Mouse (Mus musculus): ENCODE data around the gene Cpt1b.

Gene Cpt1b

DNA sequence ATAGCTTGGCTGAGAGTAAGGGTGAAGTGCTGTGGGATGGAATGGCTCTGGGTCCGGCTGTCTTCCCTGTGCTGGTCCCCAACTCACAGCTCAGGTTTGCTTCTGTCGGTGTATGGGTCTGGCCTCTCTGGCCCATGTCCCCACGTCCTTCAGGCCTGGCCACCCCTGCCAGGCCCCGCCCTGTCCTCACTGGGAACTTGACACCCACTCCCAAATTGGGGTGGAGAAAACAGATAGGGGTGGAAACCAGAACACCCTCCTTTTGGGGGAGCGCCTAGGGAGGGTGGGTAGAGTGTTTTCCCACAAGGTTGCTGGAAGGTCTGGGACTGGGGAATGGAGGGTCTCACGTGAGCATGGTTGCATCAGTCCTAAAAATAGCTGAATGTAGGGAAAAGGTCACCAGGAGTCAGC, at the start of gene Cpt1b:
Gene Cpt1b (minus strand): TSS at position 153 of the 411 bp plus-strand sequence.
- DNase-seq (ENCODE audit: low spot score), result no peak

DNA sequence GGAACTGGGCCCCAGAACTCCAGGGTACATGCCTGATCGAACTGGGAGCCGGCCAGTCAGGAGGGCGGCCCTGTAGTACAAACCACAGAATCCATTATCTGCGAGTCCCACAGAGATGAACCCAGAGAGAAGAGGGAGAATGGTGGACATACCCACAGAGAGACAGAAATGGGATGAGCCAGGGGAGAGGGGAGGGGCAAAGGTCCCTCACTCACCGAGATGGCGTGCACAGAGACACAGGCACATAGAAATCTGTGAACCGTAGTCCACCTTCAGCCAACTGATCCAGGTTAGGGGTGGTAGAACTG, 49.6 kb upstream of the Cpt1b start:
- DNase-seq (ENCODE audit: low spot score), result no peak

DNA sequence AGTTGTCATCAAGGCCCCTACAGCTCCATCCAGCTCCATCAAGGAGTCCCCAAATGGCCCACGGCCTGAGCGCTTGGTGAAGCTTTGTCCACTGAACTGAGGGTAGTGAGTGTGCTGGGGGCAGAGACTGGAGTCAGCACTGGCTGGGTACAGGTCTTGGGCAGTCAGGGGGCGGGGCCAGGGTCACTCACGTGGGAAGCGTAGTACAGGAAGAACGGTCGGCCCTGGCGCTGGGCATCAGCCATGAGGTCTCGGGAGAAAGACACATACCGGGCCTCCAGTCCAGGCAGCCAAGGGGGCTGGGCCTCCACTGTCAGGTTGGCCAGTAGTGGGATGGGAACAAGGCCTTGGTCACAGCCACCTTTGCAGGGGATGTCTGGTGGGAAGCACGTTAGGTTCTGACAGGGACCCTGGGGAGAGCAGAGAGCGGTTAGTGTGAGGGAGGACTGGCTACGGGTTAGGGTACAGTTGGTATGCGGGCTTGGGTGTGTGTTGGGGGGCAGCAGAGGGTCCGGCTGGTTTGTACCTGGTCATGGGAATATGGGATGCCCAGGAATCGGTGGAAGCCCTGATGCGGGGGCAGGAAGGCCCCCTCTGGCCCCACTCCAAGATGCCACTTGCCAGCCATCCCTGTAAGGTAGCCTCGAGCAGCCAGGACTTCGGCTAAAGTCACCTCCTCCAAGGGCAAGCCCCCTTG, 49.1 kb upstream of the Cpt1b start:
- DNase-seq (ENCODE audit: low spot score), result no peak

DNA sequence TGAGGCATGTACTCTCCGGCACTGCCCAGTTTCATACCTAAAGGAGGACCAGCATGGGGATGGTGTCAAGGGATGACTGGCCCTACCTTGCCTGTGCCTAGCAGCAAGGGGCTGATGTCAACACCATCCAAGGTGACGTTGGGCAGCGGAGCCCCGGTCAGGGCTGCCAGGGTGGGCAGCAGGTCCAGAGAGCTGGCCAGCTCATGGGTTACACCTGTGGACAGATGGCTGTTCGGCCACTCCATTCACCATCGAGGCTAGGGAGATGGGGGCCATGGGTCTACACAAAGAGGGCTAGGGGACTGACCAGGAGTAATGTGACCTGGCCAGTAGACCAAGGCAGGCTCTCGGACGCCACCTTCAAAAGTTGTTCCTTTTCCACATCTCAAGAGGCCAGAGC, 48.3 kb upstream of the Cpt1b start:
- DNase-seq (ENCODE audit: low spot score), result no peak

DNA sequence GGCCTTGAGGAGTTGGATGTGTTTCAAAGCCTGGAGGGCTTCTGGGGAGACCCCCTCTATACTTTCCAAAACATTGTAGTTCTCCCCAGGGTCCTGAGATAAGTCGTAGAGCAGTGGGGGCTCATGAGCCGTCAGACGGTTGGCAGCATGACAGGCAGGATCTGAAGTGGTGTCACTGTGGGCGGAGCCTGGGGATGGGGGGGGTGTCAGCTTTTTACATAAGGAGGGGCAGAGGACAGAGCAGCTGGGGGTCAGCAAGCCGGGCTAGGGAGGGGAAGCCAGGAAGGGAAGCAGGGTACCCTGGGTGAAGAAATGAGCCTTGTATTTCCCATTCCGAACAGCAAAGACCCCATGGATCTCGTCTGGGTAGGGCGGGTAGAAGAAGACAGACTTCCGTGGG, 47.7 kb upstream of the Cpt1b start:
- no peak for DNase-seq (ENCODE audit: low spot score)

DNA sequence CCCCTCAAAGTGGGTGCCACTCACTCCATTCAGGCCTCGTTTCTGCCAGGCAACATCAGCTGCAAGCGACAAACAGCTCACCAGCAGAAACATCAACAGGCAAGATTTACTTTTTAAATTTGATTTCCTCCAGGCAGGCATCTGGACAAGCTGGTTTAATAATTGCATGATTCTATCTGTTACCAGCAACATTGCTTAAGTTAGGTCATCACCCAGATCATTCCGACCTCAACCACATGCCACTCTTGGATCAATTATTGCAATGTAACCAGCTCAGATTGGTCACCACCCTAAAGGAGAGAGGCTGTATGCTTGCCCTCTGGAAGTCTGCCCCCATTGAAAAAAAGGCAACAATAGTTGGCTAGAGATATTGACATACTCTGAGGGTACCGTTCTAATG, 45.8 kb upstream of the Cpt1b start:
- no peak for DNase-seq (ENCODE audit: low spot score)

DNA sequence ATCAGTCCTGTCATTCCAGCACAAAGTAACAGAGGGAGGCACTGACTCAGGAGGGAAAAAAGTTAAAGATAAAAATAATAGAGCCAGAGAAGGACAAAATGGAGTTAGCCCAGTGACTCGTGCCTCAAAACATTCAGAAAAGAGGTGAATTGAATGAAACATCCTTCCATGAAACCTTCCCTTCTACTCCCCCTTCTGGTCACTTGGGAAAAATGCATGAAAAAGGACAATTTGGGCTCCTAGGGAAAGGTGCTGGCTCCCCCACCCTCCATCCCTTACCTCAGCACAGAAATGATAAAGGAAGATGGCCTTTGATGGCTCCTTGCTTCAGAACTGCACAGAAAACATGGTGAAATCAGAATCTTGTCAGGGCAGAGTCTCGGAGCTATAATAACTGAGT, 42.9 kb upstream of the Cpt1b start:
- no peak for DNase-seq (ENCODE audit: low spot score)

DNA sequence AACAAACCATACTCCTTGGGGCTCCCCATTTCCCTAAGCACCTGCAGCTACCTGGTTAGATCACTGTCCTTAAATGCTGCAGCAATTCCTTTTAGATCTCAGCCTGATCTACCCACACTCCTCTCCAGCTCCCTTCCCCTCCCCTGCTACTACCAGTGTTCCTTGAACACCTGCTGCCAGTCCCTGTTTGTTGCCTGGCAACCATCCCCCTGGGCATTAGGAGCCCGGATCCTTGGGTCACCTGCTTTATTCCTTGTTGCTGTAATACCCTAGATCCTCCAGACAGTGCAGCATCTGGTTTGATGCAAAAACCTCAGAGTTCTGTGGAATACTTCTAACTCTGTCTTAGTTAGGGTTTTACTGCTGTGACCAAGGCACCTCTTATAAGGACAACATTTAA, 39.4 kb upstream of the Cpt1b start:
- DNase-seq (ENCODE audit: low spot score), result no peak

DNA sequence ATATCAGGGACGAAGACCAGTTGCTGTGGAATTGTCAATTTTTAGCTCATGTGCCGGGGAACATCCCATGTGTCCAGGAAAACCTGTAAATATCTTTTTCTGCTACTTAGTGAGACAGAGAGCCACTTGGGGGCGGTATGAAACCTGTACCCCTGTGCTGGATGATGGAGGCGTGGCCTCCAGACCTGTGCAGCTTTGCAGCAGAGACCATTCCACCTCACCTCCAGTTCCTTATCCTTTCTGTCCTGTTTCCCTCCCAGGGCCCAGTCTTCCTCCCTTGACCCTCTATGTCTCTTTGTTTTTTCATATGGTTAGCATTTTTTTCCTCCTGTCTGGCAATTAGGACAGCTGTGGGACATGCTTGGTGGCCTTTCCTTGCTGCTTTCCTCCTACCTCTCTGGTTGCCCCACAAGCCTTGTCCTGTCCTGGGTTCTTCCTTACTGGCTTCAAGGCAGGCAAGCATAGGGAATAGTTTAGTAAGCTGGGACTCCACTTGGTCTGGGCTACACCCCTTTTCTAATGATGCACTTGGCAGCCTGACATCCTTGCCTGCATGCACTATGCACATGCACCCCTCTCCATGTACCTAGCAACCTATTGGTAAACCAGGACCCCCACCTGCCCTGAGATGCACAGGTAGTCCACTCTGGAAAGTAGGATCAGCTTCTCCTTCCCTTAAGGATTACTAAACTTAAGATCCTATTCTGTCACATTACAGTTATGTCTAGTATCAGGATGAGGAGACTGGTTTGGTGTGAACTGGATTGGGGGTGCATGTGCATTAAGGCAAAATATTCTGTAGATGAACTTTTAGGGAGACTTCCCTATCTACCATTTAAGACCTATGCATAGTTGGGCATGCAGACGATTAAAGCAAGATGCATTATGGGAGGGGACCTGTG, 37.9 kb upstream of the Cpt1b start:
- no peak for DNase-seq (ENCODE audit: low spot score)

DNA sequence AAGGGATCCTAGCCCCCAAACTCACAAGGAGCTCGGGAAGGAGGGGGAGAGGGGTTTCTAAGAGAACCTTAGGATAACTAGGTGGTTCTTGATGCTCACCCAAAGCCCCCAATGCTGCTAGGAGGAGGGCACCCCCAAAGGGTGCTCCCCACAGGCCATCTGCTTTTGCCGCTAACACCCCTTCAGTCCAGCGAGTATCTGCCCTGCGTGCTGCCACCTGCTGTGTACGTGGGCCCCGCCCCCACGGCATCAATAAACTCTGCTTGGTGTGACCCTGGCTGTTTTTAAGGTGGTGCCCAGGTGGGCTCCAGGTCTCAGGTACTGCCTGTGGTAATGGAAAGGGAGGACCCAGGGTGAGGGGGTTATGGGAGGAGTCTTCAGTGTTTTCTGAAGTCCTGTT, 36.5 kb upstream of the Cpt1b start:
- no peak for DNase-seq (ENCODE audit: low spot score)

DNA sequence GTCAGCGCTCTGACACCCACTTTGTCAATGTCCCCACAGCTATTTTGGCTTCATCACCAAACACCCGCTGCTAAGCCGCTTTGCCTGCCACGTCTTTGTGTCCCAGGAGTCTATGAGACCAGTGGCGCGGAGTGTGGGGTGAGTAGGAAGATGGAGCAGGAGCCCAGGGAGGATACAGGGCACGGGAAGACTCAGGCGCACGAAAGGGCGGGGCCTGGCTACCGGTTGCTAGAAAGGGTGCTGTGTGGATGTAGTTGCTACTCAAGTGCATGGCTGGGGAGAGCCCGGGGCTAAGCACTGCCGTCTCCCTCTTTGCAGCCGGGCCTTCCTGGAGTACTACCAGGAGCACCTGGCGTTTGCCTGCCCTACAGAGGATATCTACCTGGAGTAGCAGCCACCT, 35.7 kb upstream of the Cpt1b start:
- no peak for DNase-seq (ENCODE audit: low spot score)

DNA sequence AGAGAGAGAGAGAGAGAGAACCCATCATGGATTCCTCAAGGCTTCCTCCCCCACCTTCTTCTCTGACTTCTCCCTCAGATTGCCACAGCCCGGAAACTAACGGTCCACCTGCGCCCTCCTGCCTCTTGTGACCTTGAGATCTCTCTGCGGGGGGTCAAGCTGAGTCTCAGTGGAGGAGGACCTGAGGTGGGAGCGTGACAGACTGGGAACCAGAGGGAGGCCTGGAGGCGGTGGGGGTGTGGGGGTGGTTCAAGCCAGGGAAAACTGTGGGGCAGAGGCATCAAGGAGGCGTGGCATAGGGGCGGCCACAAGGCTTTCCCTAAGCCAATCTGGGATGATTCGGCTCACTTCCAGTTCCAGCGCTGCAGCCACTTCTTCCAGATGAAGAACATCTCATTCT, 34.6 kb upstream of the Cpt1b start:
- no peak for DNase-seq (ENCODE audit: low spot score)

DNA sequence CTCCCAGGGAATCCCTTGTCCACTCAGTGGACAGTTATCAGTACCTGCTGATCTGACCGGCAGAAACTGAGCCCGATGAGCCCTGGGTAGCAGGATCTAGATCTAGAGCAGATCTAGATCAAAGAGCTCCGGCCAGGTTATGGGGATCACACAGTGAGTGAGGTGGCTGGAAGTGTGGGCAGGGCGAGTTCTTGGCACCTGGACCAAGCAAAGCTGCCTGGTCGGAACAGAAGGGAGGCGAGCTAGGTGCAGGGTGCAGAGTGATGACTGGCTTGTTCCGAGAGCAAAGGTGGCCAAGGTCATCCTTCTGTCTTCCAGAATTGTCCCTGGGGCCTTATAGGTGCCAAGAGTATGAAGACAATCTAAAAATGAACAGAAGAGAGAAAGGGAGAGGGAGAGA, 34.2 kb upstream of the Cpt1b start:
- DNase-seq (ENCODE audit: low spot score), result no peak

DNA sequence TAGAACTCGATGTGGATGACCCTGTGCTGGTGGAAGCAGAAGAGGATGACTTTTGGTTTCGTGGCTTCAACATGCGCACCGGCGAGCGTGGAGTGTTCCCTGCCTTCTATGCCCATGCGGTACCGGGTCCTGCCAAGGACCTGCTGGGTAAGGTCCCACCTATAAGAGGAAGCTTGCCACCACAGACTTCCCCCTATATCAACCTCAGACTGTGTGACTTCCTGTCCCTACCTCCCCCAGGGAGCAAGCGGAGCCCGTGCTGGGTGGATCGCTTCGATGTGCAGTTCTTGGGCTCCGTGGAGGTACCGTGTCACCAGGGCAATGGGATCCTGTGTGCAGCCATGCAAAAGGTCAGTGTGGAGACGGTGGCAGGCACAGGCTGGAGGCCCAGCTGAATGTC, 33.3 kb upstream of the Cpt1b start:
- DNase-seq (ENCODE audit: low spot score), result no peak

DNA sequence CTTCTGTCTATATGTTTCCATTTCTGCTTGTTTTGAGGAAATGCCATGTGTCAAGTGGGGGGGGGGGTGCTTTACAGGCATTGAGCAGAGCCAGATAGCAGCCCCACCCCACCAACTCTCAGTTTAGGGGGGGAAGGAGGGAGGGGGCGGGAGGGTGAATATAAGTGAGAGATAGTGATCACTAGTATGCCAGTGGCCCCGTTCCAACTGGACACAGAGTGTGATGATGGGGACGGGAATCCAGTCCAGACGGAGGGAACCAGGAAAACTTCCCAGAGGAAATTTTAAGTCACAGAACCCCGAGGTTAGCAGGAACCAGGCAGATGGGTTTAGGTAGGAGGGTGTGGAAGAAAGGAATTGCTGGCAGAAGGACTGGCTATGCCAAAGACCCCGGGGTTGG, 30.0 kb upstream of the Cpt1b start:
- DNase-seq (ENCODE audit: low spot score), result no peak

DNA sequence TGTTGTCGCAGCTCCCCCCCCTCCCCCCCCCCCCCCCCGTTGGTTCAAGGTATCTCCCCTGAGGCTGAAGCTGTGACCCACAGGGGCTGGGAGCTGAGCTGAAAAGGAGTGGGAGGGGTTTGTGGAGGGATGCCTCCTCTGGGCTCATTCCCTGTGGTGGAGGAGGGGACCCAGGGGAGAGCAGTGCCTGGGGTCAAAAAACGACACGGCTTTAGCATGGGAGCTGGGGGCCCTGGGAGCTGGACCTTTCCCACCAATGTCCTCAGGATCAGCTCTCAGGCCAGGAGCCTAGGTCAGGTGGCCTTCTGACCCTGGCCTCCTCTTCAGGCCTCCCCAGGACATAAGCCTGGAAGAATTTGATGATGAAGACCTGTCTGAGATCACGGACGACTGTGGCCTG, 29.2 kb upstream of the Cpt1b start:
- no peak for DNase-seq (ENCODE audit: low spot score)

DNA sequence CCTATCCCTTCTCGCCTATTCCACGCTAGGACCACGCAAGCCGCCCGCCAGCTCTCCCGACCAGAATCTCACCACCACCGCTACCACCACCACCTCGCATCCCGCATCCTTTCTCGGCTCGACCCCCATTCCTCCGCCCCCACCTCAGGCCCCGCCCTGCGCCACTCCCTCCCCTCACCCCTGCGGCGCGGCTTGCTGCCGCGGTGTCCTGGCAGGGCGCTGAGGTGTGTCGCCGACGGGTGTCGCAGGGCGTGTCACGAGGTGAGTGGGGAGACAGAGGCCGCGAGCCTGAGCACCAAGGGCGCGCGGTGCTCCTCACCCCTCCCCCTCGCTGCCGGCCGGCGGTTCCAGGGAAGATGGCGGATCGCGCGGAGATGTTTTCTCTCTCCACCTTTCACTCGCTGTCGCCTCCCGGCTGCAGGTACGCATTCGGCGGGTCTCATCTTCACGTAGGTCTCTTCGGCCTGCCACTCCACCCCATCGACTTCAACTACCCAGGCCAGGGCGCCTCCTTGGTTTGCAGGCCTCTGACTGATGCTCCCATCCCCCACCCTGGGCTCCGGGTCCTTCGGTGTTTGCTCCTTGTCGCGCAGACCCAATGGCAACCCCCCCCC, 28.3 kb upstream of the Cpt1b start, which contains the start of gene Mapk8ip2:
Gene Mapk8ip2 (plus strand): TSS at position 49 of the 614 bp plus-strand sequence.
- DNase-seq (ENCODE audit: low spot score), result no peak

DNA sequence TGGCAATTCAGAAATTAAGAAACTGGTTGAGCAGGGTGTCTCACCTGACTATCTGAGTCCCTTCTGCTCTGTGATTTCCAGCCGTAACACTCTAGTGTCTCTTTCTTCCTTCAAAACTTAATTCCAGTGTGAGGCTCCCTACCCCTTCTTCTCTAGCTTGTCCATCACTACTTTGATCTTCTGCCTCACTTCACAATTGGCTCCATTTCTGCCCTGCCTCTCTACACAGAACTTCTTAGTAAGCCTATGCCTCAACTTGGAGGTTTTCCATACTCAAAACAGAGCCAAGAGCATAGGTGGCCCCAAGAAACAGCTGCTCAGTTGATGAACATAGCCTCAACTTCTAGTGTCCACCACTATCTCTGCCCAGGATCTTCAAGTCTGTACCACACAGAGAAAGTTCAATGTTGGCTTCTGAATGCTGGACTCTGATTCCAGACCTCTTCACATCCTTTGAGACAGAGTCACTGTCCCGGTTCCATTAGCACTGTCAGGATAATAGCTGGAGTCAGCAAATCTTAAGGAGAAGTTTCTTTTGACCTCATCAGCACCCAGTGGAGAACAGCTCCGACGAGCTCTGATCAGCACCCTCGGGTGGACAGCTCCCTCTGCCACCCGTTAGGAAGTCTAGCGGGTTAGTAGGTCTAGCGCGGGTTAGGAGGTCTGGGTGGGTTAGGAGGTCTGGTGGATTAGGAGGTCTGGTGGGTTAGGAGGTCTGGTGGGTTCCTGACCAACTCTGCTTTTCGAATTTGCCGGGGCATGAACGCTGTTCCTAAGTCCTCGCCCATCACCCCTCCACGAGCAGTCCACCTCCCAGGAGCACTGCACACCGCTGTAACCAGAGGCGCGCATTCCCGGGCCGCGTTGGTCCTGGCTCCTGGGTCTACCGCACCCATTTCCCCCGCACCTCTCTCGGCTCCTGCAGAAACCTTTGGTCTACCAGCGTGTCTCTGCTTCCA, 27.5 kb upstream of the Cpt1b start:
- DNase-seq (ENCODE audit: low spot score), result no peak

DNA sequence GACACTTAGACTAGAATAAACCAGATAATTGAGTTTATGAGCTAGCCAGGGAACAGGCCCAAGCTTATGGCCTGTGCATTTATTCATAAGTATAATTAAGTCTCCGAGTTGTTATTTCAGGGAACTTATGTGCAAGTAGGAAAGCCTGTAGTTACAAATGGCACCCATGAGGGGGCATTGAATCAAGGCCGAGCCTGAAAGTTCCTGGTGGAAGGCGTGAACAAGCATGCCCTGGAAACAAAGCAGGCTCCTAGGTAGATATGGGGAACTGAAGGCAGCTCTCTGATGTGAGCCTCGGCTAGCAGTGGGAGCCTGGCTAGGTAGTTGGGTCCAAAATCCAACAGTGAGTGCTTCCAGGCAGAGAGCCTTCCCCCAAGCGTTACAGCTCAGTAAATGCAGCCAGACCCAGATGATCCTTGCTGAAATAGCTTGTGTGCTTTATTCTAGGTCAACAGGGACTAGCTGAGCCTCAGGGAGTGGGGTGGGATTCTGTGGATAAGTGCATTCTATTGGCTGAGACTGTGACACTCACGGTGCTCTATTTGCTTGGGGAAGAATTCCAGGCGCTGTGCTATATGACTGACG, 16.9 kb upstream of the Cpt1b start:
- no peak for DNase-seq (ENCODE audit: low spot score)

DNA sequence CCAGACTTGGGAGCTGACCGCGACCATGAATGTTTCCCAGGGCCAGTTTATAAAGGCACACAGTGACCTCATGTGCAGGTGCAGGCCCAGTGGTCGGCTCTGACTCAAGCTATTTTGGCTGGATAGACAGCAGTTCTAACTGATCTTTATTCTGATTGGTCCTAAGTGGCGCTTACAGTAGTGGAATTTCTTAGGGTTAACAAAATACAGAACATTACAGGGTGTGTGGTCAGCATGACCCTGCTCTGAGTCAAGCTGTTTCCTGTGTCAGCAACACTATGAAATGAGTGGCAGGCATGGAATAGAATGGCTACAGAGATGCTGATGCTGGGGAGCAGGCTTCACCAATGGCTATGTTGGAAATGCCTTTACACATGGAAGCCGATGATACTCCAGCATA, 10.2 kb upstream of the Cpt1b start:
- DNase-seq (ENCODE audit: low spot score), result no peak

DNA sequence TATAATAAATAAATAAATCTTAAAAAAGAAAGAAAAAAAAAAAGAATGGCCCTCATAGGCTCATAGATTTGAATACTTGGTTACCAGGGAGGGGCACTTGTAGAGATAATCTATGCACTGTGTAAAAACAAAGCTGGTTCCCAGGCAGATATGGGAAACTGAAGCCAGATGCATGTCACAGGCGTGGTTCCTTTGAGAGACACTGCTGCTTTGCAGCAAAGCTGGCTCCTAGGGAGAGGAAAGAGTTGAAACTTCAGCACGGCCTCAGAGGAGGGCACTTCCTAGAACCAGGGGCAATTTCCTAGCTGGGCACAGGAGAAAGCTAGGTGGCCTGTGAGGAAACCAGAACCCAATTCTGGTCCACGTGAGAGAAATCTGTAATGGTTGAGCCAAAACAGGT, 8.5 kb upstream of the Cpt1b start:
- DNase-seq (ENCODE audit: low spot score), result no peak

DNA sequence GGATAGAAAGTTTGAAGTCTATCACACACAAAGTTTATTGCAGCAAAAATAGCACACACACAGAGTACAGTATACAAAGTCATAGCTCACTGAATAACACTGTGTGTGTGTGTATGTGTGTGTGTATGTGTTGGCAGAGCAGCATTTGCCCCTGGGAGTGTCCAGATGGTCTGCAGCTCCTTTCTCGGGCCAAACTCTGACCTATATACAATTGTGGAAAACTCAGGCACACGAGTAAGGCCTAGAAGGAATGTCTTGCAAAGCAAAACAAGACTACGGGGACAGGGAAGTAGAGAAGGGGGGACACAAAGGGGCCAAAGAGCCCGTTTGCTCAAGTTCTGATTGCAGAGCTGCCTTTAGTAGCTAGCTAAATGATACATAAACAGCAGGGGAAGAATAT, 7.3 kb upstream of the Cpt1b start:
- DNase-seq (ENCODE audit: low spot score), result no peak
